ENCODE assay signal across 18 mouse cellular contexts in the genomic region with DNA sequence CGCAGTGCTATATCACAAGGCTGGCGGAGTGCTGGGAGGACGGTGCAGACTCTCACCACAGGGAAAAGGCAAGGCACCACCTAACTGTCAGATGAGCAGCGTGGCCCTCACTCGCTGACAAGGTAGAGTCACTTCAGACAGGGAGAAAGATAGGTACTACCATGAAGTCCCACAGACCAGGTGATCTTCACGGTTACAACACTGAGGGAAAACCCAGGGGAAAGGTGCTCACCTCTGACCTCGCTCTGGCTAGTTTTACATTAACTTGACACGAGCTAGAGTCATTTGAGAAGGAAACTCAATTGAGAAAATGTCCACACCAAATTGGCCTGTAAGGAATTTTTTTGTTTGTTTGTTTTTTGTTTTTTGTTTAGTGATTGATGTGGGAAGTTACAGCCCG.
"Had no signal": no experiment of that assay in that cellular context is flagged by ENCODE, and none has a peak within 500 bp of the region (broad histone marks: within the 10 kb centered on the region; RNA-seq: fewer than 3 reads in every experiment).

No protein-coding gene starts in this region.

- DNase-seq: kidney, adult 2 months; kidney, postnatal 10 days; kidney, postnatal 36 days; lung, adult 18-20 months; lung, postnatal 10 days; lung, postnatal 36 days; midbrain, embryonic 14.5 days; thymus, adult 18-20 months; thymus, postnatal 36 days had no signal

- H3K27me3 ChIP-seq: kidney, embryonic 15.5 days; limb, embryonic 13.5 days; lung, embryonic 15.5 days; megakaryocyte, embryonic 14.5 days had no signal

- H3K4me1 ChIP-seq: kidney, embryonic 15.5 days; limb, embryonic 13.5 days; lung, embryonic 15.5 days; megakaryocyte, embryonic 14.5 days had no signal

- H3K27ac ChIP-seq: hindbrain, postnatal 0 days; kidney, embryonic 15.5 days; limb, embryonic 10.5 days; limb, embryonic 13.5 days; lung, embryonic 15.5 days had no signal

- H3K9me3 ChIP-seq: kidney, embryonic 15.5 days; limb, embryonic 10.5 days; limb, embryonic 13.5 days; lung, embryonic 15.5 days; megakaryocyte, embryonic 14.5 days had no signal

- ATAC-seq: hindbrain, postnatal 0 days; inflammation-experienced regulatory T-cells, adult 6 months; intestine, embryonic 16.5 days had no signal

- H3K4me2 ChIP-seq: kidney, embryonic 15.5 days; limb, embryonic 13.5 days; lung, embryonic 15.5 days; midbrain, embryonic 11.5 days had no signal

- H3K9ac ChIP-seq: kidney, embryonic 15.5 days; limb, embryonic 13.5 days; lung, embryonic 15.5 days had no signal

- H3K4me3 ChIP-seq: kidney, embryonic 15.5 days; limb, embryonic 10.5 days; limb, embryonic 13.5 days; lung, embryonic 15.5 days; megakaryocyte, embryonic 14.5 days had no signal
